Mouse (Mus musculus): Measurements from ENCODE around the gene 2310057N15Rik.
"Not testable (repeated sequence)": the region's sequence is repeated elsewhere in the genome, so short reads cannot be mapped to it uniquely, and the experiment has no call there.

2310057N15Rik gene

DNA sequence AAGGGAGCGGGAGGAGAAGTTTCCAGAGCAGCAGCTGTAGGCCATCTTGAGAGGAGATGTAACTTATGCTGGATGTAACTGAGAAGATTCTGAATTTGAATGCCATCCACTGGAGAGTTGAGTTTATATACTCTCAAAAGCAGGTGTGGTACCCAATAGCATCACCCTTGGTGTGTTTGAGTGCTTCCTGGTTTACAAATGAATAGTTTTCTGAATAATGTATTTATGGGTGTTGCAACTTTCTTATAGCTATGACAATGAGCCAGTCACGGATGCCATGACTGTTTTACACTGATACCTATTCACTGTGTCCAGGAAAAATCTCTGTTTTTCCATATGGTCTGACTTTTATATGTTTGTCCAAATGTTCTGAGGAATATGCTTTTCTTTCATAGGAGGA lies at the start of gene 2310057N15Rik:
TSS of gene 2310057N15Rik (minus strand) at position 101 of the 400 bp plus-strand sequence.
- DNase-seq (ENCODE audit: low read depth): no peak

DNA sequence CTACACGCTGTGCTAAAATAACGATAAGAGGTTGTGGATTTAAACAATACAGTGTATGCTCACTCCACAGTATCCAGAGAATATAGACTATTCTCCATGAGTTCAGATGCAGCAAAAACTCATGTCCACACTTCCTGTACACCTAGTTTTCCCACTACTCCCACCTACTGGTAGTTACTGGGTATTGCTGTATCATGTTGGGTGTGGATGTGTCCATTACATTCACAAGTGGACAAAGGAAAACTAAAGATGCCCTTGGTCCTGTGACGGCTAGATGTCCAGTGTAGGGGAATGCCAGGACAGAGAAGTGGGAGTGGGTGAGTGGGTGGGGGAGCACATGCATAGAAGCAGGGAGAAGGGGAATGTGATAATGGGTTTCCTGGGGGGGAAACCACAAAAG lies 49.7 kb upstream of the 2310057N15Rik start:
- DNase-seq (ENCODE audit: low read depth): no peak

DNA sequence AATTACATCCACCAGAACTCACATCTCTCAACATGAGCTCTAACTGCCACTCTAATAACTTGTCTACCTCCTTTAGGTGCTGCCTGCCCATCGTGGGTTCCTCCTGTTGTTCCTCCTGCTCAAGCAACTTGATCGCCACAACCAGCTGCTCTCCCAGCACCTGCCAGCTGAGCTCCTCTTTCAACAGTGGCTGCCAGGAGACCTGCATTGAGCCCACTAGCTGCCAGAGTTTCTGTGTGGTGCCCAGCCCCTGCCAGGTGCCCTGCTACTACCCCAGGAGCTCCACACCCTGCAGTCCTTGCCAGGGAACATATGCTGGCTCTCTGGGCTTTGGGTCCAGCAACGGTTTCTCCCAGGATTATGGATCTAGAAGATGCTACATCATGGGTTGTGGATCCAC lies 46.1 kb upstream of the 2310057N15Rik start, which contains the start of gene Krtap15:
TSS of gene Krtap15 (plus strand) at position 150 of the 400 bp plus-strand sequence.
- no peak for DNase-seq (ENCODE audit: low read depth)

DNA sequence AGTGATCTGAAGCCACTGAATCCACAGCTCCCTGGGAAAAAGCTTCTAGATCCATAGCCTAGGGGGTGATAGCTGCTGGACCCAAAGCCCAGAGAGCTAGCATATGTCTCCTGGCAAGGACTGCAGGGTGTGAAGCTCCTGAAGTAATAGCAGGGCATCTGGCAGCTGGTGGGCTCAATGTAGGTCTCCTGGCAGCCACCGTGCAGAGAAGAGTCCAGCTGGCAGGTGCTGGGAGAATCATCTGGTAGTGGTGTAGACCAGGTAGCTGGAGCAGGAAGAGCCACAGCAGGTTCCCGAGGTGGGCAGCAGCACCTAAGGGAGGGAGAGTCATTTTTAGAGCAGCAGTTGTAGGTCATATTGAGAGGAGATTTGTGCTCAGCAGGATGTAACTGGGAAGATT lies 37.8 kb upstream of the 2310057N15Rik start, which contains the start of gene Gm20741:
TSS of gene Gm20741 (minus strand) at position 394 of the 400 bp plus-strand sequence.
- no peak for DNase-seq (ENCODE audit: low read depth)

DNA sequence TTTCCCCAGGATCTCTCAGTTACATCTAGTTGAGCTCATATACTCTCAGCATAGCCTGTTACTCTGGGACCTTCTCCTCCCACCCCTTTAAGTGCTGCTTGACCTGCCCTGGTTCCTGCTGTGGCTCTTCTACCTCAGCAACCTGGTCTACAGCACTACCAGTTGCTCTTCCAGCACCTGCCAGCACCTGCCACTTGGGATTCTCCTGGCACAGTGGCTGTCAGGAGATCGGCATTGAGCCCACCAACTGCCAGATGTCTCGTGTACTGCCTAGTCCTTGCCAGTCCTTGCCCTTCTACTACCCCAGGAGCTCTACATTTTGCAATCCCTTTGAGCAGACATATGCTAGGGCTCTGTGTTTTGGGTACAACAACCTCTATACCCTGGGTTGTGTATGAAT lies 12.8 kb upstream of the 2310057N15Rik start:
- no peak for DNase-seq (ENCODE audit: low read depth)

DNA sequence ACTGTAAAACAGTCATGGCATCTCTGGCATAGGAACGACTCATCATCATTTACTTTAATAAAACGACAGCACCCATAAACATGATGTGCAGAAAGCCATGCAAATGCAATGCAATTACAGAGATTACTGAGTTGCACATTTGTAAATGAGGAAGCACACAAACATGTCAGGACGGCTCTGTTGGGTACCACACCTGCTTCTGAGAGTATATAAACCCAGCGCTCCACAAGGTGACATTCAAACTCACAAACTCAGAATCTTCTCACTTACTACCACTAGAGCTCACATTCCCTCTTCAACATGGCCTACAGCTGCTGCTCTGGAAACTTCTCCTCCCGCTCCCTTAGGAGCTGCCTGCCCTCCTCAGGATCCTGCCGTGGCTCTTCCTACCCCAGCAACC lies 3.6 kb upstream of the 2310057N15Rik start, which contains the start of gene Gm5965:
TSS of gene Gm5965 (plus strand) at position 301 of the 400 bp plus-strand sequence.
- no peak for DNase-seq (ENCODE audit: low read depth)

DNA sequence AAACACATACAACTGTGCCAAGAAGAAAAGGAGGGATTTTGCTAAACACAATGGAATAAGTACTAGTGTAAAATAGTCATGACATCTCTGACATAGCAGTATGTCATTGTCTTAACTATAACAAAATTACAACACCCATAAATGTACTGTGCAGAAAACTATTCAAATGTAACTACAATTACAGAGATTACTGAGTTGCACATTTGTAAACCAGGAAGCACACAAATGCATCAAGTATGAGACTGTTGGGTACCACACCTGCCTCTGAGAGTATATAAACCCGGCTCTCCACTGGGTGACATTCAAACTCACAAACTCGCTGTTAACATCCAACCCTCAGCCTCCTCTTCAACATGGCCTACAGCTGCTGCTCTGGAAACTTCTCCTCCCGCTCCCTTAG lies 15.5 kb downstream of the 2310057N15Rik start, which contains the start of gene 2310034C09Rik:
TSS of gene 2310034C09Rik (plus strand) at position 301 of the 400 bp plus-strand sequence.
- not testable (repeated sequence) for DNase-seq (ENCODE audit: low read depth)

DNA sequence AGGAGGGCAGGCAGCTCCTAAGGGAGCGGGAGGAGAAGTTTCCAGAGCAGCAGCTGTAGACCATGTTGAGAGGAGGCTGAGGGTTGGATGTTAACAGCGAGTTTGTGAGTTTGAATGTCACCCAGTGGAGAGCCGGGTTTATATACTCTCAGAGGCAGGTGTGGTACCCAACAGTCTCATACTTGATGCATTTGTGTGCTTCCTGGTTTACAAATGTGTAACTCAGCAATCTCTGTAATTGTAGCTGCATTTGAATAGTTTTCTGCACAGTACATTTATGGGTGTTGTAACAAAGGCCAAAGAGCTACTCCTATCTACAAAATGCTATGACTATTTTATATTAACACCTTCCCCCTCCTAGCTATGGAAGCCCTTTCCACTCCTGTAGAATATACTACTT lies 22.5 kb downstream of the 2310057N15Rik start, which contains the start of gene Krtap13:
TSS of gene Krtap13 (minus strand) at position 101 of the 400 bp plus-strand sequence.
- not testable (repeated sequence) for DNase-seq (ENCODE audit: low read depth)

DNA sequence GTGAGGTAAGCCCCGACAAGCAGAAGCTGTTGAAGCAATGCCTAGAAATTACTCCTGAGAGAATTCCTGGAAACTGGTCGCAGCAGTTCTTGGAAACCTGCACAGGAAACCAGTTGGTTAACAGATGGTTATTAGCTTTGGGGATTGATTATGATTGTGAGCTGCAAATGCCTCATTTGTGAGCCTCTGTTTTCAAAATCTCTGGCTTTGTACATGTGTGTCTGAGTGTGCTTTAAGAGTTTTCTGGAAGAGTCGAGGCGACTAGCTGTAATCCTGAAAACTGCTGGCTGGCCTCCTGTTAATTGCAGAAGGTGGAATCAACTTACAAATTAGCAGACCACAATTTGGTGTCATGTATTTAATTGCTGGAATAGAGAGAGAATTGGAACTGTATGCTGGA lies 26.1 kb downstream of the 2310057N15Rik start:
- DNase-seq (ENCODE audit: low read depth): no peak

DNA sequence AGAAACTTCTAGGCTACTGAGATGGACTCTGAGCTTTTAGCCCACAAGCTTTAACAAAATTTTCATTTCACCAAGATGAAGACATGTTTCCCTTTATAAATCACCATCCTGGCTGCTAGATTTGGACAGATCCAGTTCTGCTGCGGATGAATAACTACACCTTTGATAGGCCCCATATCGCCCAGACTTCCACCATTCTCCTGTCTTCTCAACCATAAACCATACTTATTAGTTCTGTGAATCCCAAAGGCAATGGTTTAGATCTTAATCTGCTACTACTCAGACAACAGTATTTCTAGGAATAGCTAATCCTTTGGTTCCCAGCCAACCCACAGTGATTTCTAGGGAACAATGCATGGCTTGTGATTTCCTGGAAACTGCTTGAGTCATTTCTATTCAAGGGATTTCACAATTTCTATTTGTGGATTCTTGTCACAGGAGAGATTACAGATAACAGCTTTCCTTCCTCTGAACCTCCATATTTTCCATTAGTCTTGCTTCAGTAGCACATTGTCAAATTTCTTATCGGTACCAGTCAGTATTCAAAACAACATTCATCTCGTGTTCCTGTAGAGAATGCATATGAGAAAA lies 29.2 kb downstream of the 2310057N15Rik start:
- DNase-seq (ENCODE audit: low read depth): no peak

DNA sequence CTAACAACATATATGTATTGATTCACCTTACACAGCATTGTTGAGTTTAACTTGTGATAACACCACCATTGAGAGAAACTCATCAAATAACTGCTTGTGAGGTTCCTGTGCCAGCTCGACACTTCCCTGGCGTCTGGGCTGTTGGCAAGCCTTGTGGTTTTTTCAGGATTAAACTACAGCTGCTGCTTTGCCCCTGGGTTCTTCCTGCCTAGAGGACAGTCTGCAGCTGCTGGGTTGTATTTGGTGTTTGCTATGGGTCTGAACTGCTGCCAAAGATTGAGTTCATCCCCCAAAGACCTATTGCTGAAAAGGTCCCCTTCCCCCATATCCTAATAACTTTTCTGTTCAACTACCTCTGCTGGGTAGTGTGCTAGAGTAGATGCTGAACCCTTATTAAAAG lies 38.6 kb downstream of the 2310057N15Rik start:
- no peak for DNase-seq (ENCODE audit: low read depth)

DNA sequence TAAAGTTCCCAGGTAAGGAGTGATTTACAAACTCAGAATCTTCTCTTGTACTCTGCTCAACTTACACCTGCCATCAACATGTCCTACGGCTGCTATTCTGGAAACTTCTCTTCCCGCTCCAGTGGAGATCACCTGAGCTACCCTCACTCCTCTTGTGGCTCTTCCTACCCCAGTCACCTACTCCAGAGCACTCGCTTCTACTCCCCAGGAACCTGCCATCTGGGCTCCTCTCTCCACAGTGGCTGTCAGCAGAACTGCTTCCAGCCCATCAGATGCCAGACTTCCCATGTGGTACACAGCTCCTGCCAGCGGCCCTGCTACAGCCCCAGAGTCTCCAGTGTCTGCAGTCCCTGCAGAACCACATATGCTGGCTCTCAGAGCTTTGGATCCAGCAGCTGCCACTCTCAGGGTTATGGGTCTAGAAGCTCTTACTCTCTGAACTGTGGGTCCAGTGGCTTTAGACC lies 45.2 kb downstream of the 2310057N15Rik start, which contains the start of gene Krtap13-1:
TSS of gene Krtap13-1 (plus strand) at position 51 of the 464 bp plus-strand sequence.
- no peak for DNase-seq (ENCODE audit: low read depth)
